Mouse (Mus musculus): ENCODE measurements at regions not wholly inside any gene's neighbourhood (a gene's known extent, or its start where the extent isn't known, plus 50 kb on each side); places are given as distances from the start of the nearest gene placed in this dataset.

DNA sequence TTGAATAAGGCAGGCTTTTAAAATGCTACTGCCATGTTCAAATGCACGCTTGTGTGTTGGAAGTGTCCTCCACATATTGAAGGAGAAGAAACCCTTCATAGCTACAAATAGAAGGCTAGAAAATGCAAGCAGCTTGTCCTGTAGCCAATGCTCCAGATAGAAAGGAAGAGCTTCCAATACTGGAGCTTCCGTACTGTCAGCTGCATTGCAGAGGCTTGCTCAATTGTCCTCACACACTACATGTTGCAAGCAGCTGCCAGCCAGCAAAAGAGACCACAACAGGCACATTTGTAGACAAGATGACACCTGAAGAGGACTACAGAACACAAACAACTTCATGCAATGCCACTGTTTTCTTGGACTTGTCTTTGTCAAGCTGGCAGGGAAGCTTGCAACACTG lies 314.0 kb downstream of the Inhba start:
- Histone ChIP-seq H3K4me3 (ENCODE audit: low read depth, low read length) (no peak overlapping the region), H3K9me3 (replicated peaks; ENCODE audit: control insufficient read depth, low read length) (no peaks in the 10 kb centered on the region), H3K9ac (ENCODE audit: low read length) (no peak overlapping the region), H3K4me2 (ENCODE audit: low read length) (no peak overlapping the region), H3K27ac (ENCODE audit: low read depth, low read length) (no peak overlapping the region), H3K4me1 (ENCODE audit: control insufficient read depth, insufficient read depth, low read length) (no peaks in the 10 kb centered on the region), H3K36me3 (ENCODE audit: control insufficient read depth, insufficient read depth, low read length) (no peaks in the 10 kb centered on the region), H3K27me3 (replicated peaks; ENCODE audit: control insufficient read depth, insufficient read depth, low read length) (no peaks in the 10 kb centered on the region)
- no peak for ATAC-seq
- DNase-seq (ENCODE audit: low spot score), result no peak
- 87% methylated on average over 2 of the region's 2 CpGs for WGBS

DNA sequence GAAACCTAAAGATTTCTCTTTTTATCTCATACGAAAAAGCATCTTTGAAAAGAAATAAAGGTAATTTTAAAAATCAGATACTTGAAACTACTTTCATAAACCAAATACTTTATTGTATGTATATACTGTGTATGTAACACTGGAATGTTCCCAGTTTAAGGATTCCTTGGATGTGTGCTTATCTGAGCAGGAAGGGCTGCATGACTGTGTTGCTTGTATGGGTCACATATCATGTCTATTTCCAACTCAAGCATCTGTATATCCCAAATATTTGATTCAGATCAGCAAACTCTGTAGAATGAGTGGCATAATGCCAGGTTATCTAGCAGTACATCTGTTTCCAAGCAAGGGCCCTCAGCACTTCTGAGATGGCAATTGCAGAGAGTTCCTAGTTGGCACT lies 330.1 kb downstream of the Inhba start:
- WGBS, result 83% methylated on average over 1 of the region's 1 CpGs

DNA sequence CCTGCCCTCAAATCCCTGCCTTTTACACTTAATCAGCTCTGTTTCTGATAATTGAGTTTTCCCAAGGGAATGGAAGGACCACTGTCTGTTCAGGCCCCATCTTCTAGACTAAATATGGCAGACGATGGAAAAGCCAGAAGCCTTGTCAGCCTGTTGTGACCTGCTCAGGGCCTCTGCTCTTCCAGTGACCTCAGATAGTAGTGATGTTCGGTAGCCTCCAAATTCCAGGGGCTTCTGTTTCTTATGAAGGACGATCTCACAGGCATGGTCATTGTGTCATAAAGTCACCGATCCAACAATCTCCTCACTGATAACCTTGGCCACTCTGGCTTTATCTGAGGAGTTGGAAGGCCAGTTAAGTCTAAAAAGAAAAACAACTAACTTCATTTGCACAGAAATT lies 330.5 kb downstream of the Inhba start:
- no peaks in the 10 kb centered on the region for H3K36me3 ChIP-seq (ENCODE audit: control insufficient read depth, insufficient read depth, low read length)
- no peak overlapping the region for H3K27ac ChIP-seq (ENCODE audit: low read depth, low read length)
- no peak overlapping the region for H3K4me2 ChIP-seq (ENCODE audit: low read length)
- H3K27me3 ChIP-seq (replicated peaks; ENCODE audit: control insufficient read depth, insufficient read depth, low read length), result no peaks in the 10 kb centered on the region
- H3K9me3 ChIP-seq (replicated peaks; ENCODE audit: control insufficient read depth, low read length), result no peaks in the 10 kb centered on the region
- no peak for DNase-seq (ENCODE audit: low spot score)
- no peaks in the 10 kb centered on the region for H3K4me1 ChIP-seq (ENCODE audit: control insufficient read depth, insufficient read depth, low read length)
- WGBS, result 93% methylated on average over 4 of the region's 4 CpGs
- ATAC-seq, result no peak
- no peak overlapping the region for H3K9ac ChIP-seq (ENCODE audit: low read length)
- no peak overlapping the region for H3K4me3 ChIP-seq (ENCODE audit: low read depth, low read length)

More for the DNA sequence above, 330.1 kb downstream of the Inhba start:
- Histone ChIP-seq H3K4me2 (ENCODE audit: low read length) (no peak overlapping the region), H3K9me3 (replicated peaks; ENCODE audit: control insufficient read depth, low read length) (no peaks in the 10 kb centered on the region), H3K4me3 (ENCODE audit: low read depth, low read length) (no peak overlapping the region), H3K4me1 (ENCODE audit: control insufficient read depth, insufficient read depth, low read length) (no peaks in the 10 kb centered on the region), H3K9ac (ENCODE audit: low read length) (no peak overlapping the region), H3K36me3 (ENCODE audit: control insufficient read depth, insufficient read depth, low read length) (no peaks in the 10 kb centered on the region), H3K27ac (ENCODE audit: low read depth, low read length) (no peak overlapping the region), H3K27me3 (replicated peaks; ENCODE audit: control insufficient read depth, insufficient read depth, low read length) (no peaks in the 10 kb centered on the region)
- DNase-seq (ENCODE audit: low spot score), result no peak
- ATAC-seq, result no peak

DNA sequence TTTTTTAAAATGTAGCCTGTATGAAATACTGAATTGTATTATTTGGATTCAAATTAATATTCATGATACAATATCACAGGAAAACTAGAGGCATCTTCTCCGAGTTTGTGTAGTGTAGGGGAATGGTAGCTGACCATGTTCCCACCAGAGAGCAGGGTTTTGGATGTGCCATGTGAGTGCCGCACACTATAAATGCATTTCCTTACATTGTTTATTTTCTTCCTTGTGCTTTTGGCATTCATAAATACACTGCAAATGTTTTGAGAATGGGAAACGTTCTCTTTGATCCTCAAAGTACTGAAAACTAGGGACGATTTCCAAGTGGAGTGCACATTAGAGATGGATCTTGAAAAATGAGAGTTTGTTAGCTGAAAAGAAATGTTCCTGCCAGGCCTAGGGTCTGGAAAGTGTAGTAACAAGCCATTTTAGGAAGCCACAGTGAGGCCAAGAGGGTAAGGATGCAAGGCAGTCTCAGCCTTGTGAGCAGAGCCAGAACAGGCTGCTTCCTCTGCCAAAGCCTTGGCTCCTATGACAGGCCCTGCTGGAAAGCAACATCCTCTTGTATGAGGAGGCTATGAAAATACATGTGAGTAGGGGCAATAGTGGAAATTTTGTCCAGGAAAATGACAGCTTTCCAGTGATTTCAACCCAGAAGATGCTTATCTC lies 331.8 kb downstream of the Inhba start:
- no peaks in the 10 kb centered on the region for H3K36me3 ChIP-seq (ENCODE audit: control insufficient read depth, insufficient read depth, low read length)
- WGBS, result 89% methylated on average over 4 of the region's 4 CpGs
- H3K4me2 ChIP-seq (ENCODE audit: low read length), result no peak overlapping the region
- no peaks in the 10 kb centered on the region for H3K4me1 ChIP-seq (ENCODE audit: control insufficient read depth, insufficient read depth, low read length)
- no peaks in the 10 kb centered on the region for H3K9me3 ChIP-seq (replicated peaks; ENCODE audit: control insufficient read depth, low read length)
- H3K4me3 ChIP-seq (ENCODE audit: low read depth, low read length), result no peak overlapping the region
- no peak overlapping the region for H3K27ac ChIP-seq (ENCODE audit: low read depth, low read length)
- DNase-seq (ENCODE audit: low spot score), result peak; percentile 4
- no peak overlapping the region for H3K9ac ChIP-seq (ENCODE audit: low read length)
- H3K27me3 ChIP-seq (replicated peaks; ENCODE audit: control insufficient read depth, insufficient read depth, low read length), result no peaks in the 10 kb centered on the region
- no peak for ATAC-seq

DNA sequence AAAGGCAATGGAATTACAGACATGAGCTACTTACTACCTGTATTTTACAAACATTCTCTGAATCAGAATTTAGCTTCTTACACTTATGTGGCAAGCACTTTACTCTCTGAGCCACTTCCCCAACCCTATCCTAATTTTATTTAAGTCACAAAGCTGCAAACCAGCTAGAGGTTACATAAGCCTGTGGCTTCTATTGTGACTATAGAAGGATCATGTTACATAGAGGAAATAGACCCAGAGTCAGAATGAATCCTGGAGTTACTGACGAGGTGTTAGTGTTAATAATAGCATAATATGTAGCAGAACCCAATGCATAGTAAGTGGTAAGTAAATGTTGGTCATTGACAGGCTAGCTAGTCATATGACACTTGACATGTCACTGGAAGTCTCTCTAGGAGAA lies 337.7 kb downstream of the Inhba start:
- no peaks in the 10 kb centered on the region for H3K36me3 ChIP-seq (ENCODE audit: control insufficient read depth, insufficient read depth, low read length)
- 14% methylated on average over 1 of the region's 1 CpGs for WGBS

DNA sequence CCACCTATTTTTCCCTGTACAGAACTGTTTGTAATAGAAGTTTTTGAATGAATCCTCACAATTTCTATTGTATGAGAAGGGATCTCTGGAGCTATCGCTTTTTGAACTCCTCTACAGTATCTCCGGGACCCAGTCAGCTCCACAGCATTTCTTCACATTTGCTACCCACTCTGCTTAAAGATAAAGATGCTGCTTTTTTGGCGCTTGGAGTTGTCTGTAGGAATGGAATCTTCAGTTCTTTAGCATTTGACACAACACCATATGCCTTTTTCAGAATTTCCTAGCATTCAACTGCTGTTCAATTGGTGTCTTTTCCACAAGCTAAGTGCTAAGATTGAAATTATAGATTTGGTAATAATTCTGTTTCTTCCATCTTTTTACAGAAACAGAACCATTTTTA lies 338.4 kb downstream of the Inhba start:
- H3K9ac ChIP-seq (ENCODE audit: low read length), result no peak overlapping the region
- H3K4me3 ChIP-seq (ENCODE audit: low read depth, low read length), result no peak overlapping the region
- ATAC-seq (no peak), DNase-seq (ENCODE audit: low spot score) (peak; percentile 29)
- no peaks in the 10 kb centered on the region for H3K9me3 ChIP-seq (replicated peaks; ENCODE audit: control insufficient read depth, low read length)
- no peaks in the 10 kb centered on the region for H3K36me3 ChIP-seq (ENCODE audit: control insufficient read depth, insufficient read depth, low read length)
- H3K27me3 ChIP-seq (replicated peaks; ENCODE audit: control insufficient read depth, insufficient read depth, low read length), result no peaks in the 10 kb centered on the region
- no peak overlapping the region for H3K27ac ChIP-seq (ENCODE audit: low read depth, low read length)
- H3K4me1 ChIP-seq (ENCODE audit: control insufficient read depth, insufficient read depth, low read length), result no peaks in the 10 kb centered on the region
- no peak overlapping the region for H3K4me2 ChIP-seq (ENCODE audit: low read length)
- 87% methylated on average over 3 of the region's 3 CpGs for WGBS

More for the DNA sequence above, 337.7 kb downstream of the Inhba start:
- H3K4me1 ChIP-seq (ENCODE audit: control insufficient read depth, insufficient read depth, low read length), result no peaks in the 10 kb centered on the region
- H3K27ac ChIP-seq (ENCODE audit: low read depth, low read length), result no peak overlapping the region
- no peak overlapping the region for H3K4me3 ChIP-seq (ENCODE audit: low read depth, low read length)
- DNase-seq (ENCODE audit: low spot score) (no peak), ATAC-seq (no peak)
- H3K4me2 ChIP-seq (ENCODE audit: low read length), result no peak overlapping the region
- H3K9ac ChIP-seq (ENCODE audit: low read length), result no peak overlapping the region
- no peaks in the 10 kb centered on the region for H3K9me3 ChIP-seq (replicated peaks; ENCODE audit: control insufficient read depth, low read length)
- no peaks in the 10 kb centered on the region for H3K27me3 ChIP-seq (replicated peaks; ENCODE audit: control insufficient read depth, insufficient read depth, low read length)

DNA sequence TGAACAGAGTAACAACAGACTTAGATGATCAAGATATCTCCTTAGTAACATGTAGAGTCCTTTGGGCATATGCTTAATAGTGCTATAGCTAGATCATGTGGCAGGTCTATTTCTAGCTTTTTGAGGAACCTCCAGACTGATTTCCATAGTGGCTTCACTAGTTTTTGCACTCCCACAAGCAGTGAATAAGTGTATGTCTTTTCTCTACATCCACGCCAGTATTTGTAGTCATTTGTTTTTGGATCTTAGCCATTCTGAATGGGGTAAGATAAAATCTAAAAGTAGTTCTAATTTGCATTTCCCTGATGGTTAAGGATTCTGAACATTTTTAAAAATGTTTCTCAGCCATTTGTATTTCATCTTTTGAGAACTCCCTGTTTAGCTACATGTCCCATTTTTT lies 343.7 kb downstream of the Inhba start:
- DNase-seq (ENCODE audit: low spot score) (no peak), ATAC-seq (no peak)
- Histone ChIP-seq H3K4me1 (ENCODE audit: control insufficient read depth, insufficient read depth, low read length) (no peaks in the 10 kb centered on the region), H3K9ac (ENCODE audit: low read length) (no peak overlapping the region), H3K4me2 (ENCODE audit: low read length) (no peak overlapping the region), H3K4me3 (ENCODE audit: low read depth, low read length) (no peak overlapping the region), H3K36me3 (ENCODE audit: control insufficient read depth, insufficient read depth, low read length) (no peaks in the 10 kb centered on the region), H3K9me3 (replicated peaks; ENCODE audit: control insufficient read depth, low read length) (no peaks in the 10 kb centered on the region), H3K27me3 (replicated peaks; ENCODE audit: control insufficient read depth, insufficient read depth, low read length) (no peaks in the 10 kb centered on the region), H3K27ac (ENCODE audit: low read depth, low read length) (no peak overlapping the region)
- WGBS, result 91% methylated on average over 1 of the region's 1 CpGs

DNA sequence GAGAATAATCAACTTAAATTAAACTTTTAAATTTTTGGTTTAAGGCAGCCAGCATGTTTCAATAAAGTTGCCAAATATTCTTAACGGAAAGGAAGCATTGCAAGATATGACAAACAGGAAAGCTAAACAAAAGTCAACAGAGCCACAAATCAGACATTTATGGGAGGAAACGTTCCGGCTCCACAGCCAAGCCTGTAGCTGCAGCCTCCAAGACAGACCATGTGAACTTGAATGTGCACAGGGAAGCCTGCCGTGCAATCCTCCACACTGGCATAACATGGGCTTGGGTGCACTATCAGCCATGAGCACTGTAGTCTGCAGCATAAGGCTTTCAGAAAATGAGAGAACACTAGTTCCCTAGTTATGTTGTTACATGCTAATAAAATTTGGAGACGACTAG lies 367.8 kb downstream of the Inhba start:
- no peak overlapping the region for H3K27ac ChIP-seq (ENCODE audit: low read depth, low read length)
- 89% methylated on average over 5 of the region's 5 CpGs for WGBS
- H3K36me3 ChIP-seq (ENCODE audit: control insufficient read depth, insufficient read depth, low read length), result no peaks in the 10 kb centered on the region
- ATAC-seq (no peak), DNase-seq (ENCODE audit: low spot score) (no peak)
- H3K4me2 ChIP-seq (ENCODE audit: low read length), result no peak overlapping the region
- H3K9ac ChIP-seq (ENCODE audit: low read length), result no peak overlapping the region
- H3K27me3 ChIP-seq (replicated peaks; ENCODE audit: control insufficient read depth, insufficient read depth, low read length), result no peaks in the 10 kb centered on the region
- no peaks in the 10 kb centered on the region for H3K9me3 ChIP-seq (replicated peaks; ENCODE audit: control insufficient read depth, low read length)
- H3K4me3 ChIP-seq (ENCODE audit: low read depth, low read length), result no peak overlapping the region
- H3K4me1 ChIP-seq (ENCODE audit: control insufficient read depth, insufficient read depth, low read length), result no peaks in the 10 kb centered on the region

DNA sequence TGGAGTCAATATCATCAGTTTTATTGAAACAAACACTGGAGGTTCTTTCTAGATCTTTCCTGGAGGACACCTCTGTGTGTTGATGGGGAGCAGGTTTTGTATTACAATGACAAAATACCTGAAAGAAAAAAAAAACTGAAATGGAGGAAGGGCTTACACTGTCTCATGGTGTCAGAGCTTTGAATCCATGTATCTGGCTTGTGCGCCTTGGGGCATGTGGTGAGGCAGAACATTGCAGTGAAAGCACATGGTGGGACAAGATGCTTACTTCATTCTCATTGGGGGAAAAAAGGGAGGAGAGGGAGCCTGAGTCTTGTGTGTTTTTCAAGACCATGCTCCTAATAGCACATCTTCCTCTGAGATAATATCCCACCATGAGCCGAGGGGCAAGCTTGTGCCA lies 368.3 kb downstream of the Inhba start:
- Histone ChIP-seq H3K27me3 (replicated peaks; ENCODE audit: control insufficient read depth, insufficient read depth, low read length) (no peaks in the 10 kb centered on the region), H3K4me2 (ENCODE audit: low read length) (no peak overlapping the region), H3K27ac (ENCODE audit: low read depth, low read length) (no peak overlapping the region), H3K4me3 (ENCODE audit: low read depth, low read length) (no peak overlapping the region), H3K9ac (ENCODE audit: low read length) (no peak overlapping the region), H3K4me1 (ENCODE audit: control insufficient read depth, insufficient read depth, low read length) (no peaks in the 10 kb centered on the region), H3K36me3 (ENCODE audit: control insufficient read depth, insufficient read depth, low read length) (no peaks in the 10 kb centered on the region), H3K9me3 (replicated peaks; ENCODE audit: control insufficient read depth, low read length) (no peaks in the 10 kb centered on the region)
- 92% methylated on average over 2 of the region's 2 CpGs for WGBS
- ATAC-seq, result no peak
- no peak for DNase-seq (ENCODE audit: low spot score)
